Mouse (Mus musculus) right cerebral cortex, postnatal 14 days (tissue): ENCODE measurements around the gene Prdx3.
"Not testable (repeated sequence)": the region's sequence is repeated elsewhere in the genome, so short reads cannot be mapped to it uniquely, and the experiment has no call there.

Source experiments
- DNase-seq: peaks from one replicate; pipeline ENCODE4 v3.0.0; 2022

The Prdx3 gene

GRCm38 (mm10) chr19:60874064-60874694 lies at the start of gene Prdx3:
Gene Prdx3 (minus strand): TSS chr19:60874556.
- peak; percentile 90 for DNase-seq

- DNase-seq: no peak
Measured at GRCm38 (mm10) chr19:60916869-60917570, 42.7 kb upstream of the Prdx3 start.

GRCm38 (mm10) chr19:60915862-60916261 lies 41.5 kb upstream of the Prdx3 start:
- no peak for DNase-seq

GRCm38 (mm10) chr19:60915236-60915635 lies 40.9 kb upstream of the Prdx3 start:
- DNase-seq: no peak

- DNase-seq: no peak
Measured at GRCm38 (mm10) chr19:60911653-60912052, 37.3 kb upstream of the Prdx3 start.

GRCm38 (mm10) chr19:60910304-60910703 lies 35.9 kb upstream of the Prdx3 start:
- DNase-seq: no peak

- DNase-seq: no peak
Measured at GRCm38 (mm10) chr19:60905477-60905876, 31.1 kb upstream of the Prdx3 start.

- DNase-seq: no peak
Measured at GRCm38 (mm10) chr19:60903971-60904370, 29.6 kb upstream of the Prdx3 start.

- no peak for DNase-seq
Measured at GRCm38 (mm10) chr19:60903139-60903538, 28.8 kb upstream of the Prdx3 start.

GRCm38 (mm10) chr19:60895251-60895880 lies 21.0 kb upstream of the Prdx3 start:
- DNase-seq: no peak

GRCm38 (mm10) chr19:60891934-60892547 lies 17.7 kb upstream of the Prdx3 start:
- DNase-seq: peak; percentile 65

- peak; percentile 12 for DNase-seq
Measured at GRCm38 (mm10) chr19:60891123-60891470, 16.7 kb upstream of the Prdx3 start.

GRCm38 (mm10) chr19:60890391-60891122 lies 16.2 kb upstream of the Prdx3 start:
- DNase-seq: no peak

GRCm38 (mm10) chr19:60889714-60890315 lies 15.5 kb upstream of the Prdx3 start, which contains the start of gene Grk5:
Gene Grk5 (plus strand): TSS chr19:60889749.
- peak; percentile 96 for DNase-seq

- peak; percentile 10 for DNase-seq
Measured at GRCm38 (mm10) chr19:60889101-60889713, 14.9 kb upstream of the Prdx3 start.

GRCm38 (mm10) chr19:60887637-60888036 lies 13.3 kb upstream of the Prdx3 start:
- DNase-seq: no peak

GRCm38 (mm10) chr19:60883129-60883528 lies 8.8 kb upstream of the Prdx3 start:
- DNase-seq: peak; percentile 8

GRCm38 (mm10) chr19:60873501-60873900 lies 855 bp downstream of the Prdx3 start:
- DNase-seq: peak; percentile 9

GRCm38 (mm10) chr19:60872272-60872671 lies 2.1 kb downstream of the Prdx3 start:
- no peak for DNase-seq

- DNase-seq: no peak
Measured at GRCm38 (mm10) chr19:60871366-60871765, 3.0 kb downstream of the Prdx3 start.

- no peak for DNase-seq
Measured at GRCm38 (mm10) chr19:60870489-60870888, 3.9 kb downstream of the Prdx3 start.

GRCm38 (mm10) chr19:60866169-60866568 lies 8.2 kb downstream of the Prdx3 start:
- not testable (repeated sequence) for DNase-seq
